Mouse (Mus musculus) heart, embryonic 12.5 days (tissue): ENCODE results near the gene Reep1. TPM values are rescaled to one million over a fixed set of nuclear protein-coding genes. Genes with fewer than 3 reads are reported as not detected.
"Not testable (repeated sequence)": the region's sequence is repeated elsewhere in the genome, so short reads cannot be mapped to it uniquely, and the experiment has no call there.

Experiments
- ATAC-seq: fragments of 200-750 bp; cut with Nextera tagmentation; 2 replicates; pipeline ENCODE4 v1.8.0; 2017; ENCODE audit warnings: moderate TSS enrichment, moderate library complexity; ENCODE audit not compliant: insufficient number of reproducible peaks, low FRiP score
- H3K27ac ChIP-seq: fragments of 300-500 bp; sonication (generic); 2 replicates; pipeline ENCODE4 v1.5.1; 2016; ENCODE audit warnings: mild to moderate bottlenecking, moderate library complexity; ENCODE audit not compliant: poor library complexity, severe bottlenecking
- H3K27me3 ChIP-seq: fragments of 300-500 bp; sonication (generic); replicated peaks from 2 replicates; pipeline ENCODE4 v1.6.1; 2016; ENCODE audit warnings: mild to moderate bottlenecking, moderate library complexity
- H3K36me3 ChIP-seq: fragments of 300-500 bp; sonication (generic); 2 replicates; pipeline ENCODE4 v1.6.1; 2016; ENCODE audit warnings: mild to moderate bottlenecking, moderate library complexity
- H3K4me1 ChIP-seq: fragments of 300-500 bp; sonication (generic); replicated peaks from 2 replicates; pipeline ENCODE4 v1.6.1; 2016; ENCODE audit warnings: mild to moderate bottlenecking
- H3K4me2 ChIP-seq: fragments of 300-500 bp; sonication (generic); 2 replicates; pipeline ENCODE4 v1.6.1; 2016; ENCODE audit warnings: mild to moderate bottlenecking, moderate library complexity
- H3K4me3 ChIP-seq: fragments of 300-500 bp; sonication (generic); 2 replicates; pipeline ENCODE4 v1.5.1; 2016; ENCODE audit warnings: mild to moderate bottlenecking
- H3K9ac ChIP-seq: fragments of 300-500 bp; sonication (generic); 2 replicates; pipeline ENCODE4 v1.6.1; 2016; ENCODE audit warnings: mild to moderate bottlenecking, moderate library complexity
- H3K9me3 ChIP-seq: fragments of 300-500 bp; sonication (generic); replicated peaks from 2 replicates; pipeline ENCODE4 v1.6.1; 2016; ENCODE audit warnings: mild to moderate bottlenecking, moderate library complexity
- WGBS: fragments of 180-500 bp; shearing (Covaris S2); methylation state at CpG from one replicate; pipeline ENCODE4 v1.1.7; 2016; 5-methylcytosine and 5-hydroxymethylcytosine counted together
- polyA plus RNA-seq: library from polyadenylated mRNA; unstranded; fragments of >200 nt; fragmentation: Nextera tagmentation; extraction: Ambion mirVana; gene quantifications from 2 replicates; pipeline ENCODE4 v1.2.1, GENCODE M21; 2016

Reep1 gene
- polyA plus RNA-seq, 1 experiment from 2014 or later = 22.3 TPM

GRCm38 (mm10) chr6:71840597-71841290 lies 133.4 kb downstream of the Reep1 start:
- no peak for ATAC-seq
- Histone ChIP-seq H3K27me3 (no peaks in the 10 kb centered on the region), H3K4me2 (no peak overlapping the region), H3K27ac (no peak overlapping the region), H3K9me3 (no peaks in the 10 kb centered on the region), H3K36me3 (peaks cover 24% of the 10 kb centered on the region), H3K4me3 (no peak overlapping the region), H3K9ac (no peak overlapping the region), H3K4me1 (no peaks in the 10 kb centered on the region)
- 90% methylated on average over 1 of the region's 1 CpGs for WGBS

- H3K27me3 ChIP-seq, H3K4me2 ChIP-seq, H3K4me1 ChIP-seq, H3K27ac ChIP-seq, H3K9ac ChIP-seq, ATAC-seq, H3K4me3 ChIP-seq, H3K9me3 ChIP-seq: not testable (repeated sequence)
- H3K36me3 ChIP-seq = peaks cover 45% of the 10 kb centered on the region
- 96% methylated on average over 6 of the region's 6 CpGs for WGBS
Observed at GRCm38 (mm10) chr6:71846906-71847305, 139.5 kb downstream of the Reep1 start.

Other genes with a start within 250 kb of the Reep1 start
- 20.7 and 21.6 TPM in 2 replicates for gene Rnf103, start 213.7 kb upstream of the Reep1 start, polyA plus RNA-seq
- gene Chmp3, start 163.8 kb upstream of the Reep1 start, polyA plus RNA-seq = 63.2 and 63.8 TPM in 2 replicates
- gene Kdm3a, start 74.6 kb upstream of the Reep1 start, polyA plus RNA-seq = 48.5 and 51.7 TPM in 2 replicates
- 50.0 and 53.5 TPM in 2 replicates for gene Mrpl35, start 119.4 kb downstream of the Reep1 start, polyA plus RNA-seq
- gene Immt, start 123.8 kb downstream of the Reep1 start, polyA plus RNA-seq = 279 and 297 TPM in 2 replicates
- 115 and 116 TPM in 2 replicates for gene Ptcd3, start 201.2 kb downstream of the Reep1 start, polyA plus RNA-seq
- 30.6 and 36.0 TPM in 2 replicates for gene Polr1a, start 201.5 kb downstream of the Reep1 start, polyA plus RNA-seq